Mouse (Mus musculus): ENCODE measurements around the gene Gpr160. TPM values are rescaled to one million over a fixed set of nuclear protein-coding genes. Genes with fewer than 3 reads are reported as not detected.

The Gpr160 gene
- polyA plus RNA-seq, 1 experiment from 2014 or later: 1.2 TPM

GRCm38 (mm10) chr3:30876709-30877108 is 21.0 kb downstream of the Gpr160 start:
- Histone ChIP-seq H3K36me3 (ENCODE audit: control insufficient read depth, insufficient read depth, low read length) (no peaks in the 10 kb centered on the region), H3K9me3 (replicated peaks; ENCODE audit: control insufficient read depth, low read length, poor library complexity, severe bottlenecking) (no peaks in the 10 kb centered on the region), H3K27ac (ENCODE audit: low read length) (no peak overlapping the region), H3K27me3 (ENCODE audit: control insufficient read depth, insufficient read depth, low read depth, low read length) (no peaks in the 10 kb centered on the region), H3K9ac (ENCODE audit: low read depth, low read length) (no peak overlapping the region), H3K4me2 (ENCODE audit: low read length) (no peak overlapping the region), H3K4me1 (ENCODE audit: control insufficient read depth, insufficient read depth, low read length) (no peaks in the 10 kb centered on the region), H3K4me3 (ENCODE audit: low read depth, low read length) (no peak overlapping the region)
- 90% methylated on average over 6 of the region's 6 CpGs for WGBS
- no peak for ATAC-seq

- Histone ChIP-seq H3K4me3 (ENCODE audit: low read depth, low read length) (no peak overlapping the region), H3K9ac (ENCODE audit: low read depth, low read length) (no peak overlapping the region), H3K27ac (ENCODE audit: low read length) (no peak overlapping the region), H3K27me3 (ENCODE audit: control insufficient read depth, insufficient read depth, low read depth, low read length) (no peaks in the 10 kb centered on the region), H3K9me3 (replicated peaks; ENCODE audit: control insufficient read depth, low read length, poor library complexity, severe bottlenecking) (no peaks in the 10 kb centered on the region), H3K4me1 (ENCODE audit: control insufficient read depth, insufficient read depth, low read length) (no peaks in the 10 kb centered on the region), H3K4me2 (ENCODE audit: low read length) (no peak overlapping the region), H3K36me3 (ENCODE audit: control insufficient read depth, insufficient read depth, low read length) (no peaks in the 10 kb centered on the region)
- no peak for ATAC-seq
- WGBS: 83% methylated on average over 3 of the region's 3 CpGs
These were observed 31.7 kb downstream of the Gpr160 start for GRCm38 (mm10) chr3:30887449-30887848.

GRCm38 (mm10) chr3:30889014-30889413 is 33.3 kb downstream of the Gpr160 start:
- Histone ChIP-seq H3K4me3 (ENCODE audit: low read depth, low read length) (no peak overlapping the region), H3K36me3 (ENCODE audit: control insufficient read depth, insufficient read depth, low read length) (no peaks in the 10 kb centered on the region), H3K9ac (ENCODE audit: low read depth, low read length) (no peak overlapping the region), H3K4me1 (ENCODE audit: control insufficient read depth, insufficient read depth, low read length) (no peaks in the 10 kb centered on the region), H3K4me2 (ENCODE audit: low read length) (no peak overlapping the region), H3K9me3 (replicated peaks; ENCODE audit: control insufficient read depth, low read length, poor library complexity, severe bottlenecking) (no peaks in the 10 kb centered on the region), H3K27me3 (ENCODE audit: control insufficient read depth, insufficient read depth, low read depth, low read length) (no peaks in the 10 kb centered on the region), H3K27ac (ENCODE audit: low read length) (no peak overlapping the region)
- 14% methylated on average over 1 of the region's 1 CpGs for WGBS
- ATAC-seq: no peak

GRCm38 (mm10) chr3:30896721-30897120 is 41.0 kb downstream of the Gpr160 start:
- 94% methylated on average over 5 of the region's 5 CpGs for WGBS
- H3K4me3 ChIP-seq (ENCODE audit: low read depth, low read length): no peak overlapping the region
- no peaks in the 10 kb centered on the region for H3K9me3 ChIP-seq (replicated peaks; ENCODE audit: control insufficient read depth, low read length, poor library complexity, severe bottlenecking)
- no peak overlapping the region for H3K4me2 ChIP-seq (ENCODE audit: low read length)
- H3K27ac ChIP-seq (ENCODE audit: low read length): no peak overlapping the region
- H3K27me3 ChIP-seq (ENCODE audit: control insufficient read depth, insufficient read depth, low read depth, low read length): no peaks in the 10 kb centered on the region
- ATAC-seq: no peak
- no peaks in the 10 kb centered on the region for H3K4me1 ChIP-seq (ENCODE audit: control insufficient read depth, insufficient read depth, low read length)
- peaks cover 11% of the 10 kb centered on the region; the same call in 1 of the 2 replicates for H3K36me3 ChIP-seq (ENCODE audit: control insufficient read depth, insufficient read depth, low read length)
- H3K9ac ChIP-seq (ENCODE audit: low read depth, low read length): no peak overlapping the region

- H3K4me3 ChIP-seq (ENCODE audit: low read depth, low read length): no peak overlapping the region
- H3K9ac ChIP-seq (ENCODE audit: low read depth, low read length): no peak overlapping the region
- peaks cover 20% of the 10 kb centered on the region for H3K36me3 ChIP-seq (ENCODE audit: control insufficient read depth, insufficient read depth, low read length)
- no peaks in the 10 kb centered on the region for H3K27me3 ChIP-seq (ENCODE audit: control insufficient read depth, insufficient read depth, low read depth, low read length)
- 96% methylated on average over 8 of the region's 8 CpGs for WGBS
- no peak overlapping the region for H3K4me2 ChIP-seq (ENCODE audit: low read length)
- ATAC-seq: no peak
- no peaks in the 10 kb centered on the region for H3K4me1 ChIP-seq (ENCODE audit: control insufficient read depth, insufficient read depth, low read length)
- no peaks in the 10 kb centered on the region for H3K9me3 ChIP-seq (replicated peaks; ENCODE audit: control insufficient read depth, low read length, poor library complexity, severe bottlenecking)
- H3K27ac ChIP-seq (ENCODE audit: low read length): no peak overlapping the region
These were observed 43.7 kb downstream of the Gpr160 start for GRCm38 (mm10) chr3:30899407-30899806.

- ATAC-seq: no peak
- H3K4me3 ChIP-seq (ENCODE audit: low read depth, low read length): no peak overlapping the region
- H3K4me1 ChIP-seq (ENCODE audit: control insufficient read depth, insufficient read depth, low read length): no peaks in the 10 kb centered on the region
- H3K36me3 ChIP-seq (ENCODE audit: control insufficient read depth, insufficient read depth, low read length): peaks cover 29% of the 10 kb centered on the region
- H3K27ac ChIP-seq (ENCODE audit: low read length): no peak overlapping the region
- no peak overlapping the region for H3K4me2 ChIP-seq (ENCODE audit: low read length)
- no peak overlapping the region for H3K9ac ChIP-seq (ENCODE audit: low read depth, low read length)
- 96% methylated on average over 1 of the region's 1 CpGs for WGBS
- no peaks in the 10 kb centered on the region for H3K9me3 ChIP-seq (replicated peaks; ENCODE audit: control insufficient read depth, low read length, poor library complexity, severe bottlenecking)
- no peaks in the 10 kb centered on the region for H3K27me3 ChIP-seq (ENCODE audit: control insufficient read depth, insufficient read depth, low read depth, low read length)
These were observed 48.9 kb downstream of the Gpr160 start for GRCm38 (mm10) chr3:30904658-30905057.

GRCm38 (mm10) chr3:30917160-30917559 is 61.4 kb downstream of the Gpr160 start:
- Histone ChIP-seq H3K27me3 (ENCODE audit: control insufficient read depth, insufficient read depth, low read depth, low read length) (no peaks in the 10 kb centered on the region), H3K9ac (ENCODE audit: low read depth, low read length) (no peak overlapping the region), H3K9me3 (replicated peaks; ENCODE audit: control insufficient read depth, low read length, poor library complexity, severe bottlenecking) (0 out of 2 replicates have a peak, but pooled peaks cover 3% of the 10 kb centered on the region), H3K36me3 (ENCODE audit: control insufficient read depth, insufficient read depth, low read length) (peaks cover 42% of the 10 kb centered on the region), H3K4me2 (ENCODE audit: low read length) (no peak overlapping the region), H3K27ac (ENCODE audit: low read length) (no peak overlapping the region), H3K4me3 (ENCODE audit: low read depth, low read length) (no peak overlapping the region), H3K4me1 (ENCODE audit: control insufficient read depth, insufficient read depth, low read length) (no peaks in the 10 kb centered on the region)
- ATAC-seq: no peak
- 87% methylated on average over 4 of the region's 4 CpGs for WGBS

GRCm38 (mm10) chr3:30927664-30928063 is 71.9 kb downstream of the Gpr160 start:
- 95% methylated on average over 3 of the region's 3 CpGs for WGBS
- no peak for ATAC-seq

GRCm38 (mm10) chr3:30929828-30930227 is 74.1 kb downstream of the Gpr160 start:
- WGBS: 26% methylated on average over 3 of the region's 3 CpGs
- H3K9me3 ChIP-seq (replicated peaks; ENCODE audit: control insufficient read depth, low read length, poor library complexity, severe bottlenecking): no peaks in the 10 kb centered on the region
- ATAC-seq: no peak
- no peak overlapping the region for H3K4me2 ChIP-seq (ENCODE audit: low read length)
- H3K4me3 ChIP-seq (ENCODE audit: low read depth, low read length): no peak overlapping the region
- H3K9ac ChIP-seq (ENCODE audit: low read depth, low read length): no peak overlapping the region
- no peak overlapping the region for H3K27ac ChIP-seq (ENCODE audit: low read length)
- H3K36me3 ChIP-seq (ENCODE audit: control insufficient read depth, insufficient read depth, low read length): peaks cover 14% of the 10 kb centered on the region; the same call in 1 of the 2 replicates
- no peaks in the 10 kb centered on the region for H3K4me1 ChIP-seq (ENCODE audit: control insufficient read depth, insufficient read depth, low read length)
- H3K27me3 ChIP-seq (ENCODE audit: control insufficient read depth, insufficient read depth, low read depth, low read length): no peaks in the 10 kb centered on the region

More at GRCm38 (mm10) chr3:30927664-30928063, 71.9 kb downstream of the Gpr160 start:
- Histone ChIP-seq H3K9ac (ENCODE audit: low read depth, low read length) (no peak overlapping the region), H3K27ac (ENCODE audit: low read length) (no peak overlapping the region), H3K27me3 (ENCODE audit: control insufficient read depth, insufficient read depth, low read depth, low read length) (no peaks in the 10 kb centered on the region), H3K4me1 (ENCODE audit: control insufficient read depth, insufficient read depth, low read length) (no peaks in the 10 kb centered on the region), H3K36me3 (ENCODE audit: control insufficient read depth, insufficient read depth, low read length) (peaks cover 14% of the 10 kb centered on the region; the same call in 1 of the 2 replicates), H3K4me3 (ENCODE audit: low read depth, low read length) (no peak overlapping the region), H3K4me2 (ENCODE audit: low read length) (no peak overlapping the region), H3K9me3 (replicated peaks; ENCODE audit: control insufficient read depth, low read length, poor library complexity, severe bottlenecking) (no peaks in the 10 kb centered on the region)

Measured in midbrain, embryonic 16.5 days (tissue).